Mouse (Mus musculus) midbrain, embryonic 12.5 days (tissue): ENCODE results near the gene Rprml. TPM values are rescaled to one million over a fixed set of nuclear protein-coding genes. Genes with fewer than 3 reads are reported as not detected.

ENCODE experiments used
- ATAC-seq: fragments of 200-750 bp; cut with Nextera tagmentation; 2 replicates; pipeline ENCODE4 v1.8.0; 2017; ENCODE audit warnings: low read depth, moderate TSS enrichment, moderate library complexity; ENCODE audit not compliant: low FRiP score
- H3K27ac ChIP-seq: fragments of 300-500 bp; sonication (generic); replicated peaks from 2 replicates; pipeline ENCODE4 v1.5.1; 2016; ENCODE audit warnings: mild to moderate bottlenecking
- H3K27me3 ChIP-seq: fragments of 300-500 bp; sonication (generic); 2 replicates; pipeline ENCODE4 v1.6.1; 2016; ENCODE audit warnings: mild to moderate bottlenecking
- H3K36me3 ChIP-seq: fragments of 300-500 bp; sonication (generic); 2 replicates; pipeline ENCODE4 v1.6.1; 2016
- H3K4me1 ChIP-seq: fragments of 300-500 bp; sonication (generic); 2 replicates; pipeline ENCODE4 v1.6.1; 2016
- H3K4me2 ChIP-seq: fragments of 300-500 bp; sonication (generic); replicated peaks from 2 replicates; pipeline ENCODE4 v1.6.1; 2016; ENCODE audit warnings: mild to moderate bottlenecking, moderate library complexity
- H3K4me3 ChIP-seq: fragments of 300-500 bp; sonication (generic); 2 replicates; pipeline ENCODE4 v1.5.1; 2016; ENCODE audit warnings: mild to moderate bottlenecking
- H3K9ac ChIP-seq: fragments of 300-500 bp; sonication (generic); replicated peaks from 2 replicates; pipeline ENCODE4 v1.6.1; 2016; ENCODE audit warnings: mild to moderate bottlenecking, moderate library complexity
- H3K9me3 ChIP-seq: fragments of 300-500 bp; sonication (generic); 2 replicates; pipeline ENCODE4 v1.6.1; 2016; ENCODE audit warnings: mild to moderate bottlenecking
- WGBS: fragments of 180-500 bp; shearing (Covaris S2); methylation state at CpG from one replicate; pipeline ENCODE4 v1.1.7; 2016; 5-methylcytosine and 5-hydroxymethylcytosine counted together
- polyA plus RNA-seq: library from polyadenylated mRNA; unstranded; fragments of >200 nt; fragmentation: Nextera tagmentation; extraction: Ambion mirVana; gene quantifications from 2 replicates; pipeline ENCODE4 v1.2.1, GENCODE M21; 2016

Rprml gene
- polyA plus RNA-seq = not detected in 2 replicates

DNA sequence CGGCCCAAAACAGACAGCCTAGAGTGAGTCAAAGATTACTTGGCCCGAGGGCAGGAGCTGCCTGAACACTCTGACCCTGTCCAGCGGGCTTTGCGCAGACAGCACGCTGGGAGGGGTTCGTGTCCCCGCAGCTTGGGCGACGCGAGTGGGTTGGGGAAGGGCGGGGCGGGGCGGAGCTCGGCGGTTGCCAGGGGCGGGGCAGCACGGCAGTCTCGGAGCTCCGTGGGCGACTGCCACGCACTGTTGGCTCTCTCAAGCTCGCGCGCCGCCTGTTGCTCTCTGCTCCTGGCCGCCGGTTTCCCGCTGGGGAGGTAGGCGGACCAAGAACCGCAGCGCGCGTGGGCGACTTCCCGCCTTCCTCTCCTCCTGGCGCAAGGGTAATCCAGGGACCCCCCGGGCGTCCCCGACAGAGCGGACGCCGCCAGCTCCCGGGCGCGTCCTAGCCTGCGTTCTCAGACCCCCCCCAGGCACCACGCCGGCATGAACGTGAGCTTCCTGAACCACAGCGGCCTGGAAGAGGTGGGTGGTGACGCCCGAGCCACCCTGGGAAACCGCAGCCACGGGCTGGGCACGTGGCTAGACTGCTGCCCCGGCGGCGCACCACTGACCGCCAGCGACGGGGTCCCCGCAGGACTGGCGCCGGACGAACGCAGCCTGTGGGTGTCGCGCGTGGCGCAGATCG, at the start of gene Rprml:
Rprml (plus strand) TSS at position 270 of the 682 bp plus-strand sequence.
- no peak within 1 kb of the TSS for H3K9ac ChIP-seq
- WGBS = 2% methylated on average over 64 of the region's 71 CpGs
- peaks cover 14% of the 10 kb centered on the region for H3K4me1 ChIP-seq

DNA sequence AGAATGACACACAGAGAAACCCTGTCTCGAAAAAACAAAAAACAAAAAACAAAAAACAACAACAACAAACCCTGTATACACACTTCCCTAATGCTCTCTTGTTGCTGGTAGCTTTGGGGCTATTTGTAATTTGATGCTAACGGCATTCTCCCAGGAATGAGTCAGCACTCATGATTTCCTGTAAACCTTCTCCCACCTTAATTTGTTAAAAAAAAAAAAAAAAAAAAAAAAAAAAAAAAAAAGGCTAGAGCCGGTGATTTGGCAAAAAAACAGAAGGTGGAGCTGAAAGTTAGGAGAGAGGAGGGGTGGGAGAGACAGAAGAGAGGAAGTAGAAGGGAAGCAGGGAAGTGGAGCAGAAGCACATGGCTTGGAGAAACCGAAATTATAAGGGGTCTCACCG, 42.8 kb upstream of the Rprml start:
- no peaks in the 10 kb centered on the region for H3K9me3 ChIP-seq
- no peak overlapping the region for H3K9ac ChIP-seq
- no peak overlapping the region for H3K4me3 ChIP-seq
- H3K4me1 ChIP-seq = no peaks in the 10 kb centered on the region
- 72% methylated on average over 5 of the region's 5 CpGs for WGBS
- no peaks in the 10 kb centered on the region for H3K36me3 ChIP-seq
- no peak overlapping the region for H3K4me2 ChIP-seq
- no peak overlapping the region for H3K27ac ChIP-seq
- H3K27me3 ChIP-seq = no peaks in the 10 kb centered on the region
- ATAC-seq = no peak

More for the DNA sequence above, at the start of gene Rprml:
- Histone ChIP-seq H3K36me3 (no peaks in the 10 kb centered on the region), H3K4me3 (peak within 1 kb of the TSS; percentile 32), H3K9me3 (no peaks in the 10 kb centered on the region), H3K4me2 (peak within 1 kb of the TSS; percentile 47), H3K27ac (no peak within 1 kb of the TSS), H3K27me3 (peaks cover 86% of the 10 kb centered on the region)
- no peak for ATAC-seq

DNA sequence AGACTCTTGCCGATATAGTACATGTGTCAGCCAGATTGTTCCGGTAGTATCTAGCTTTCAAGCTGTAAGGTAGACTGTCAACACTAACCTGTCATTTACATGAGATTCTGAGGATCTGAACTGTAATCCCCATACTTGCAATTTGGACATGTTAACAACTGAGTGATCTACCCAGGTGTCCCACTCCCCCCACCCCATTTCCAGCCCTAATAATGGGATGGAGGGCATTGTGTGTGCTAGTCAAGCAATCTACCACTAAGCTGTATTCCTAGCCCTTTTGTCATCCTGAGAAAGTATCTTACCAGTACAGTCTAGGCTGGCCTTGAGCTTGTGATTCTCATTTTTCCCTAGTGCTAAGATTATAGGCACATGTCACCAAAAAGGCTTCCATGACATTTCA, 38.6 kb upstream of the Rprml start:
- Histone ChIP-seq H3K9ac (no peak overlapping the region), H3K9me3 (no peaks in the 10 kb centered on the region), H3K36me3 (no peaks in the 10 kb centered on the region), H3K27ac (no peak overlapping the region), H3K4me2 (no peak overlapping the region), H3K27me3 (no peaks in the 10 kb centered on the region), H3K4me1 (no peaks in the 10 kb centered on the region), H3K4me3 (no peak overlapping the region)
- ATAC-seq = no peak
- 96% methylated on average over 2 of the region's 2 CpGs for WGBS

DNA sequence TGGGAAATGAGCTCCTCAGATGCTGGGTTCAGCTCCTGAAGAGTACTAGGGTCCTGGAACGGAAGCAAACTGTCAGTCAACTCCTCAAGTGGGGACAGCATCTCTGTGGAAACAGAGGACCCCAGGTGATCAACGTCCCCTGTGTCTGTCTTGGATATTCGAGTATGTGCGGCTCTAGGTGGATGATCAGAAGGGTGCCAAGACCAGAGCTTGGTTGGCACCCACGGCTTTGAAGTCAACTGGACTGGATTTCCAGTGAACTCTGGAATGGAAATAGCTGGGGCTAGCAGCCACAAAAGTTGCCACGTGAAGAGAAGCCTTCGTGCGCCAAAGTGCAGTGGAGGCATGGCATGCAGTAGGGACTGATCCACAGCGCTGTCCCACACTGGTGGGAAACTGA, 28.3 kb upstream of the Rprml start, which contains the start of gene Gm884:
Gm884 (minus strand) TSS at position 101 of the 400 bp plus-strand sequence.
- no peaks in the 10 kb centered on the region for H3K4me1 ChIP-seq
- ATAC-seq = no peak
- no peak within 1 kb of the TSS for H3K4me2 ChIP-seq
- H3K9me3 ChIP-seq = no peaks in the 10 kb centered on the region
- no peak within 1 kb of the TSS for H3K4me3 ChIP-seq
- no peaks in the 10 kb centered on the region for H3K27me3 ChIP-seq
- no peak within 1 kb of the TSS for H3K9ac ChIP-seq
- H3K27ac ChIP-seq = no peak within 1 kb of the TSS
- WGBS = 79% methylated on average over 9 of the region's 9 CpGs
- no peaks in the 10 kb centered on the region for H3K36me3 ChIP-seq

DNA sequence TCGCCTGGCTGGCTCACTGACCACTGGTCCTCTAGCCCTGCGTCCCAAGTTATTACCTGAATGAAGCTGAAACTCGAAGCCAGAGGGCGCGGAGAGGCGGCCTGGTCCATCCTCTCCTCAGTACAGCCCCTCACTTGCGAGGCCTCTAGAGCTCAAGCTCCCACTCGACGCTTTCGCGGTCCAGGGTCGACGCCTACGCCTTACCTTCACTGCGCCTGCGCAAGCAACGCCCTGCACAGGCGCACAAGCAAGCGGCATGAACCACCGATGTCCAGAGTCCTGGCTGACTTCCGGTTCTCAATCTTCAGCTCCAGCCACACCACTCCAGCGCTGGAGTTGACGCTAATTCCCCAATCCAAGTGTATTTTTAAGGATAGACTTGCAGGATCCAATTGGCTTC, 21.9 kb upstream of the Rprml start:
- H3K4me1 ChIP-seq = no peaks in the 10 kb centered on the region
- peaks cover 3% of the 10 kb centered on the region; the same call in 1 of the 2 replicates for H3K27me3 ChIP-seq
- no peak for ATAC-seq
- no peak overlapping the region for H3K27ac ChIP-seq
- H3K9me3 ChIP-seq = no peaks in the 10 kb centered on the region
- H3K9ac ChIP-seq = no peak overlapping the region
- H3K36me3 ChIP-seq = no peaks in the 10 kb centered on the region
- no peak overlapping the region for H3K4me2 ChIP-seq
- WGBS = 85% methylated on average over 23 of the region's 23 CpGs
- no peak overlapping the region for H3K4me3 ChIP-seq

DNA sequence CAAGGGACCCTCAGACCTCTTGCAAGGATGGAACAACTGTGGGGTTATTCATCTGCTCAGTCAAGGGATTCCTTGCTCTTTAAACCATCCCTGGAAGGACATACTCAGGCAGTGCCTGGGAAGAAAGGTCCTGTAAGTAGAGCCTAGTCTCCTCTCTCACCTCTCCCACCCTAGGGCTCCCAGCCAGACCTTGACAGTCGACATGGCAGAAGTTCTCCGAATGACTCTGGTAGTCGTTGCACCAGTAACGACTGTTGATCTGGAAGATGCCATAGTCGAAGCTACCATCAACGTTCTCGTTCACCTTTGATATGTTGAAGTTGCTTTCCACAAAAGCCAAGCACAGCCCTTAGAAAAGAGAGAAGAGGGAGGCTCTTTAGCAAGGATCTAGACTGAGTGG, 14.6 kb upstream of the Rprml start:
- no peak overlapping the region for H3K27ac ChIP-seq
- 91% methylated on average over 7 of the region's 7 CpGs for WGBS
- H3K4me2 ChIP-seq = no peak overlapping the region
- H3K4me1 ChIP-seq = no peaks in the 10 kb centered on the region
- no peak overlapping the region for H3K4me3 ChIP-seq
- H3K9ac ChIP-seq = no peak overlapping the region
- peaks cover 12% of the 10 kb centered on the region for H3K27me3 ChIP-seq
- no peaks in the 10 kb centered on the region for H3K36me3 ChIP-seq
- no peak for ATAC-seq
- no peaks in the 10 kb centered on the region for H3K9me3 ChIP-seq

DNA sequence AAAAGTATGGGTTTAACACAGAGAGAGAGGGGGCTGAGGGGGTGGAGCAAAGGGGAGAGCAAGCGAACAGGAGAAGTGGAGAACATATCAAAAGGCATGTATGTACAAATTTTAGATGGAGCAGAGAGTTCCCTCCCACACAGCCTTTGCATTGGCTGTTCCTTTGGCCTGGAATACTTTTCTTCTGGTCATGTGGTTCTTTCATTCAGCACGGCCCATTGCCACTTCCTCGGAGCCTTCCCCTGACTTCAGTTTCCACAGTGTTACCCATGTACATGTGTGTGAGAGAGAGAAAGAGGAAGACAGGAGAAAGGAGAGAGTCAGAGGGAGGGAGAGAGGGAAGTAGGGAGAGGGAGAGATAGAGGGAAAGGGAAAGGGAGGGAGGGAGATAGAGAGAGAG, 13.9 kb upstream of the Rprml start:
- no peak for ATAC-seq
- WGBS = 78% methylated on average over 3 of the region's 3 CpGs

DNA sequence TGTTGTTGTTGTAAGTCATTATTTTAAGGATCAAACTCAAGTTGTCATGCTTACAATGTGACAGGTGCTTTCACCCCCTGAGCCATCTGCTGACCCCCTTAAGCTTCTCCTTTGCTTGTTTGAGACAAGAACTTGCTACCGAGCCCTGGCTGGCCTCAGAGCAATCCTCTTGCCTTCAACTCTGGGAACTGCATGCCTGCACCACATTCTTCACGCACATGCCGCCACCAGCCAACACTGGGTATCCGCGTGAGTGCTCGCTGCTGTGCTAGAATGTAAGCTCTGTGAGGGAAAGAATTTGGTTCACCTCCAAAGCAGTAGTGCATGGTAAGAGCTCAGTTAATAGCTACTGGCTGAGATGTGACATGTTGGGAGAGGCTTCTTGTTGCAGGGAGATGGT, 13.1 kb upstream of the Rprml start:
- no peak overlapping the region for H3K9ac ChIP-seq
- no peaks in the 10 kb centered on the region for H3K9me3 ChIP-seq
- no peak overlapping the region for H3K4me3 ChIP-seq
- H3K27ac ChIP-seq = no peak overlapping the region
- no peaks in the 10 kb centered on the region for H3K4me1 ChIP-seq
- H3K4me2 ChIP-seq = no peak overlapping the region
- no peaks in the 10 kb centered on the region for H3K36me3 ChIP-seq
- 85% methylated on average over 6 of the region's 6 CpGs for WGBS
- no peak for ATAC-seq
- peaks cover 20% of the 10 kb centered on the region for H3K27me3 ChIP-seq

More for the DNA sequence above, 13.9 kb upstream of the Rprml start:
- no peak overlapping the region for H3K4me2 ChIP-seq
- H3K27ac ChIP-seq = no peak overlapping the region
- H3K27me3 ChIP-seq = peaks cover 16% of the 10 kb centered on the region
- no peak overlapping the region for H3K4me3 ChIP-seq
- no peaks in the 10 kb centered on the region for H3K9me3 ChIP-seq
- no peaks in the 10 kb centered on the region for H3K4me1 ChIP-seq
- no peak overlapping the region for H3K9ac ChIP-seq
- no peaks in the 10 kb centered on the region for H3K36me3 ChIP-seq

DNA sequence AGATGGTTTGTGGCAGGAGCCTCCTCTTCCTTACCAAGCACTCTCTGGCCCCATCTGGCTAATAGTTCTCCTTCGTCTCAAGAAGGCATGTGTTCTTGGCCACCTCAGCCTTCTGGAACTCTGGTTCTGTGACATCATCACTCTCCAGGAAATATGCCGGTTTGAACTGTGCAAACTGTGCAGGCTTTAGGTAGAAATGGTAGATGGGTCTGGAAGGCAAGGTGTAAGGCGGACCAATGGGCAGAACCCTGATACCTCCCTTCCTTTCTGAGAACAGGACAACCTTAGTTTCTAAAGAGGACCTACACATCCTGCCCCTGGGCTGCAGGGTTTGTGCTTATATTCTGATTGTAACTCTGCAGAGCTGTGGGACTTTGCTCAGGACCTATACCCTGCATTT, 10.6 kb upstream of the Rprml start, which contains the start of gene Lyzl6:
Lyzl6 (minus strand) TSS at position 101 of the 400 bp plus-strand sequence.
- 82% methylated on average over 3 of the region's 3 CpGs for WGBS
- no peak within 1 kb of the TSS for H3K9ac ChIP-seq

DNA sequence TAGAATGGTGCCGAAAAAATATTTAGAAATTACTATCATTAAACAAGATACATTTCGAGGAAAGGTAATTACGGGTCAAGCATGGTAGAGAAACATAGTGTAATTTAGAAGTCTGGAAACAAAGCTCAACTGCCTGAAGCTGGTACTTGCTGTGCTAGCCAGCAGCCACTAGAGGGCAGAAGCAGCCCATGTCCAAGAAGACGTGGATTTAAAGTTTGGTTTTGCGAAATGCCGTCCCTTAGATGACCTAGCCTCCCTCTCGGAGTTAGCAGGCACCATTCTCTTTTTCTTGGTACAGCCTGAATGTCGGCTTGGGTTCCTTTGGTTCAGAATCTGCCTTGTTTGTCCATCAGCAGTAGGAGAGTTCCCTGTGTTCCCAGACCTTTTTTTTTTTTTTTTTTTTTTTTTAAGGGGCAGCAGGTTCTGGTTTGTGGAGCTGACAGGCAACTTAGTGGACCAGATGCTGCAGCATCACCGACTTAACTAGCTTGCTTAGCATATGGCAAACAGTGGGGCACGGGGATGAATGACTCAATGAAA, 9.9 kb upstream of the Rprml start:
- no peak overlapping the region for H3K27ac ChIP-seq
- H3K36me3 ChIP-seq = no peaks in the 10 kb centered on the region
- no peaks in the 10 kb centered on the region for H3K9me3 ChIP-seq
- H3K4me1 ChIP-seq = no peaks in the 10 kb centered on the region
- H3K9ac ChIP-seq = no peak overlapping the region
- no peak for ATAC-seq
- peaks cover 30% of the 10 kb centered on the region for H3K27me3 ChIP-seq
- H3K4me3 ChIP-seq = no peak overlapping the region
- WGBS = 6% methylated on average over 10 of the region's 10 CpGs
- H3K4me2 ChIP-seq = peak overlapping the region; percentile 24; the same call in 1 of the 2 replicates

More for the DNA sequence above, 10.6 kb upstream of the Rprml start, which contains the start of gene Lyzl6:
- H3K36me3 ChIP-seq = no peaks in the 10 kb centered on the region
- H3K4me3 ChIP-seq = no peak within 1 kb of the TSS
- H3K9me3 ChIP-seq = no peaks in the 10 kb centered on the region
- H3K27me3 ChIP-seq = peaks cover 30% of the 10 kb centered on the region
- H3K4me1 ChIP-seq = no peaks in the 10 kb centered on the region
- no peak within 1 kb of the TSS for H3K27ac ChIP-seq
- ATAC-seq = no peak
- peak within 1 kb of the TSS; percentile 24; the same call in 1 of the 2 replicates for H3K4me2 ChIP-seq

DNA sequence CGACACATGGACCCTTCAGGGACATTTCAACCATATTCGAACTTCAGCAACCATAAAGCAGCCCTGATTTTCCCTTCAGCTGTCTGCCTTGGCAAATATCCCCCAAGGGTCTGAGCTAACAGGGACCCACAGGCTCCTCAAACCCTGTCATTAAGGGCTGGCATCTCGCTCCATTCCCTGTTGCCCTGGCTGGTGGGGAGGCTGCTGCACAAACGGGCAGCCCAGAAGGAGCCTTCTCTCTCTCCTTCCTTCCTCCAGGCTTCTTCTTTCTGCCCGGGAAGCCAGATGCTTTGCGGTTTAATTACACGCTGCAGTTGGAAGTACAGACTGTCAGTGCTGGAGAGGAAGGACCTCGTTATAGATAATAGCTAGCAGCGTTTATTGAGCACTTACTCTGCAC, 6.2 kb upstream of the Rprml start:
- Histone ChIP-seq H3K36me3 (no peaks in the 10 kb centered on the region), H3K4me2 (no peak overlapping the region), H3K4me1 (no peaks in the 10 kb centered on the region), H3K27me3 (peaks cover 54% of the 10 kb centered on the region), H3K4me3 (no peak overlapping the region), H3K9me3 (no peaks in the 10 kb centered on the region), H3K27ac (no peak overlapping the region), H3K9ac (no peak overlapping the region)
- WGBS = 79% methylated on average over 9 of the region's 9 CpGs
- ATAC-seq = no peak

DNA sequence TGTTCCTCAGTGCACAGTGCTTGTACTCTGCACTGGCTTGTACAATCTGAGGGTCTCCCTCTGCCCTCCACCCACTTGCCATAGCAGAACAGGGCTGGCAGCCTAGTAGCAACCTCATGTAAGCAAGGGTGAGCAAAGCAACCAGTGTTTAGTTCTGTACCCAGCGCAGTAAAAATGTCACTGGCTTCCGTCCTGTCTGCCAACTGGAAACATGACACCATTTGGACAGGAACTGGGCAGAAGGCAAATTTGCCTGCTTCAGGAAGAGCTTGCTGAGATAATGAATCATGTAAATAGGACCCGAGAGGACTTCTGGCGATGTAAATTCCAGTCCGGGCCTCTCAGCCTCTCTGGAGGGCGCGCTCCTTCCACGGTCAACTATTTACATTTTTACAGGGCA, 3.6 kb upstream of the Rprml start:
- Histone ChIP-seq H3K4me1 (peaks cover 14% of the 10 kb centered on the region), H3K9me3 (no peaks in the 10 kb centered on the region), H3K27me3 (peaks cover 60% of the 10 kb centered on the region), H3K4me2 (no peak overlapping the region), H3K4me3 (no peak overlapping the region), H3K9ac (no peak overlapping the region), H3K27ac (no peak overlapping the region), H3K36me3 (no peaks in the 10 kb centered on the region)
- ATAC-seq = no peak
- WGBS = 87% methylated on average over 8 of the region's 8 CpGs
